Mouse (Mus musculus): ENCODE results near the gene Lamp2. TPM values are rescaled to one million over a fixed set of nuclear protein-coding genes. Genes with fewer than 3 reads are reported as not detected.

Lamp2 gene
- 5.8 and 8.4 TPM in 2 replicates for polyA plus RNA-seq (2012)

GRCm38 (mm10) chrX:38455890-38456634 lies at the start of gene Lamp2:
Gene Lamp2 (minus strand): TSS chrX:38456454.
- no peak for TF ChIP-seq GATA1 (IDR thresholded peaks at IDR 0.05; ENCODE audit: low read length)

GRCm38 (mm10) chrX:38504846-38505245 lies 48.6 kb upstream of the Lamp2 start:
- TF ChIP-seq GATA1 (IDR thresholded peaks at IDR 0.05; ENCODE audit: low read length), result no peak

- TF ChIP-seq GATA1 (IDR thresholded peaks at IDR 0.05; ENCODE audit: low read length), result no peak
These were observed 22.3 kb upstream of the Lamp2 start for GRCm38 (mm10) chrX:38478583-38478982.

GRCm38 (mm10) chrX:38473537-38474299 lies 17.5 kb upstream of the Lamp2 start:
- no peak for TF ChIP-seq GATA1 (IDR thresholded peaks at IDR 0.05; ENCODE audit: low read length)

- no peak for TF ChIP-seq GATA1 (IDR thresholded peaks at IDR 0.05; ENCODE audit: low read length)
These were observed 16.9 kb upstream of the Lamp2 start for GRCm38 (mm10) chrX:38473164-38473536.

- TF ChIP-seq GATA1 (IDR thresholded peaks at IDR 0.05; ENCODE audit: low read length), result no peak
These were observed 10.0 kb upstream of the Lamp2 start for GRCm38 (mm10) chrX:38466236-38466635.

GRCm38 (mm10) chrX:38463160-38463559 lies 6.9 kb upstream of the Lamp2 start:
- no peak for TF ChIP-seq GATA1 (IDR thresholded peaks at IDR 0.05; ENCODE audit: low read length)

GRCm38 (mm10) chrX:38462101-38462500 lies 5.8 kb upstream of the Lamp2 start:
- no peak for TF ChIP-seq GATA1 (IDR thresholded peaks at IDR 0.05; ENCODE audit: low read length)

GRCm38 (mm10) chrX:38460887-38461286 lies 4.6 kb upstream of the Lamp2 start:
- TF ChIP-seq GATA1 (IDR thresholded peaks at IDR 0.05; ENCODE audit: low read length), result no peak

GRCm38 (mm10) chrX:38459076-38459475 lies 2.8 kb upstream of the Lamp2 start:
- TF ChIP-seq GATA1 (IDR thresholded peaks at IDR 0.05; ENCODE audit: low read length), result no peak

GRCm38 (mm10) chrX:38456635-38457006 lies 367 bp upstream of the Lamp2 start:
- no peak for TF ChIP-seq GATA1 (IDR thresholded peaks at IDR 0.05; ENCODE audit: low read length)

GRCm38 (mm10) chrX:38455474-38455873 lies 780 bp downstream of the Lamp2 start:
- no peak for TF ChIP-seq GATA1 (IDR thresholded peaks at IDR 0.05; ENCODE audit: low read length)

GRCm38 (mm10) chrX:38454900-38455299 lies 1.4 kb downstream of the Lamp2 start:
- TF ChIP-seq GATA1 (IDR thresholded peaks at IDR 0.05; ENCODE audit: low read length), result no peak

- TF ChIP-seq GATA1 (IDR thresholded peaks at IDR 0.05; ENCODE audit: low read length), result no peak
These were observed 2.3 kb downstream of the Lamp2 start for GRCm38 (mm10) chrX:38453924-38454323.

- no peak for TF ChIP-seq GATA1 (IDR thresholded peaks at IDR 0.05; ENCODE audit: low read length)
These were observed 5.8 kb downstream of the Lamp2 start for GRCm38 (mm10) chrX:38450476-38450875.

- TF ChIP-seq GATA1 (IDR thresholded peaks at IDR 0.05; ENCODE audit: low read length), result no peak
These were observed 10.5 kb downstream of the Lamp2 start for GRCm38 (mm10) chrX:38445705-38446104.

GRCm38 (mm10) chrX:38442425-38442824 lies 13.8 kb downstream of the Lamp2 start:
- TF ChIP-seq GATA1 (IDR thresholded peaks at IDR 0.05; ENCODE audit: low read length), result no peak
